Mouse (Mus musculus): ENCODE measurements around the gene Bmpr2. TPM values are rescaled to one million over a fixed set of nuclear protein-coding genes. Genes with fewer than 3 reads are reported as not detected.

Gene Bmpr2
- polyA plus RNA-seq, 1 experiment = 60.4 TPM

GRCm38 (mm10) chr1:59917401-59917800, 154.2 kb downstream of the Bmpr2 start:
- H3K4me3 ChIP-seq (ENCODE audit: insufficient read depth, low read length) = no peak overlapping the region
- no peak overlapping the region for H3K27ac ChIP-seq (ENCODE audit: insufficient read depth, low read length)
- H3K4me1 ChIP-seq (ENCODE audit: control insufficient read depth, insufficient read depth, low read length) = peaks cover 9% of the 10 kb centered on the region
- TF ChIP-seq CTCF (IDR thresholded peaks at IDR 0.05; ENCODE audit: borderline replicate concordance, insufficient read depth, low read length) (no peak), POLR2A (IDR thresholded peaks at IDR 0.05; ENCODE audit: low read depth, low read length) (no peak)

- TF ChIP-seq CTCF (IDR thresholded peaks at IDR 0.05; ENCODE audit: borderline replicate concordance, insufficient read depth, low read length) = no peak
- TF ChIP-seq POLR2A (IDR thresholded peaks at IDR 0.05; ENCODE audit: low read depth, low read length) = no peak
- H3K4me1 ChIP-seq (ENCODE audit: control insufficient read depth, insufficient read depth, low read length) = peaks cover 9% of the 10 kb centered on the region
- no peak overlapping the region for H3K27ac ChIP-seq (ENCODE audit: insufficient read depth, low read length)
- H3K4me3 ChIP-seq (ENCODE audit: insufficient read depth, low read length) = no peak overlapping the region
Measured at GRCm38 (mm10) chr1:59918075-59918474, 154.9 kb downstream of the Bmpr2 start.

- TF ChIP-seq CTCF (IDR thresholded peaks at IDR 0.05; ENCODE audit: borderline replicate concordance, insufficient read depth, low read length) (no peak), POLR2A (IDR thresholded peaks at IDR 0.05; ENCODE audit: low read depth, low read length) (no peak)
- no peak overlapping the region for H3K4me3 ChIP-seq (ENCODE audit: insufficient read depth, low read length)
- no peaks in the 10 kb centered on the region for H3K4me1 ChIP-seq (ENCODE audit: control insufficient read depth, insufficient read depth, low read length)
- no peak overlapping the region for H3K27ac ChIP-seq (ENCODE audit: insufficient read depth, low read length)
Measured at GRCm38 (mm10) chr1:59923201-59923600, 160.0 kb downstream of the Bmpr2 start.

GRCm38 (mm10) chr1:59923673-59924072, 160.5 kb downstream of the Bmpr2 start:
- H3K4me1 ChIP-seq (ENCODE audit: control insufficient read depth, insufficient read depth, low read length) = no peaks in the 10 kb centered on the region
- no peak overlapping the region for H3K4me3 ChIP-seq (ENCODE audit: insufficient read depth, low read length)
- no peak overlapping the region for H3K27ac ChIP-seq (ENCODE audit: insufficient read depth, low read length)
- TF ChIP-seq POLR2A (IDR thresholded peaks at IDR 0.05; ENCODE audit: low read depth, low read length) = no peak
- TF ChIP-seq CTCF (IDR thresholded peaks at IDR 0.05; ENCODE audit: borderline replicate concordance, insufficient read depth, low read length) = no peak

- H3K27ac ChIP-seq (ENCODE audit: insufficient read depth, low read length) = no peak overlapping the region
Measured at GRCm38 (mm10) chr1:59924411-59924810, 161.2 kb downstream of the Bmpr2 start.

GRCm38 (mm10) chr1:59926021-59926672, 162.9 kb downstream of the Bmpr2 start:
- TF ChIP-seq CTCF (IDR thresholded peaks at IDR 0.05; ENCODE audit: borderline replicate concordance, insufficient read depth, low read length) = no peak
- TF ChIP-seq POLR2A (IDR thresholded peaks at IDR 0.05; ENCODE audit: low read depth, low read length) = no peak
- H3K27ac ChIP-seq (ENCODE audit: insufficient read depth, low read length) = no peak overlapping the region
- H3K4me1 ChIP-seq (ENCODE audit: control insufficient read depth, insufficient read depth, low read length) = no peaks in the 10 kb centered on the region
- no peak overlapping the region for H3K4me3 ChIP-seq (ENCODE audit: insufficient read depth, low read length)

More at GRCm38 (mm10) chr1:59924411-59924810, 161.2 kb downstream of the Bmpr2 start:
- no peaks in the 10 kb centered on the region for H3K4me1 ChIP-seq (ENCODE audit: control insufficient read depth, insufficient read depth, low read length)
- no peak overlapping the region for H3K4me3 ChIP-seq (ENCODE audit: insufficient read depth, low read length)
- TF ChIP-seq CTCF (IDR thresholded peaks at IDR 0.05; ENCODE audit: borderline replicate concordance, insufficient read depth, low read length) (no peak), POLR2A (IDR thresholded peaks at IDR 0.05; ENCODE audit: low read depth, low read length) (no peak)

- no peaks in the 10 kb centered on the region for H3K4me1 ChIP-seq (ENCODE audit: control insufficient read depth, insufficient read depth, low read length)
- TF ChIP-seq CTCF (IDR thresholded peaks at IDR 0.05; ENCODE audit: borderline replicate concordance, insufficient read depth, low read length) = no peak
- no peak for TF ChIP-seq POLR2A (IDR thresholded peaks at IDR 0.05; ENCODE audit: low read depth, low read length)
- H3K27ac ChIP-seq (ENCODE audit: insufficient read depth, low read length) = no peak overlapping the region
- no peak overlapping the region for H3K4me3 ChIP-seq (ENCODE audit: insufficient read depth, low read length)
Measured at GRCm38 (mm10) chr1:59927131-59927680, 164.0 kb downstream of the Bmpr2 start.

Other genes starting within 250 kb of the Bmpr2 start
- gene Gm973, start 247.1 kb upstream of the Bmpr2 start, polyA plus RNA-seq (2011; ENCODE audit: insufficient read length, low read depth, missing spikeins) = not detected in 2 replicates
- gene Sumo1, start 92.6 kb upstream of the Bmpr2 start, polyA plus RNA-seq (2011; ENCODE audit: insufficient read length, low read depth, missing spikeins) = 195 and 227 TPM in 2 replicates
- gene Nop58, start 78.4 kb upstream of the Bmpr2 start, polyA plus RNA-seq (2011; ENCODE audit: insufficient read length, low read depth, missing spikeins) = 260 and 275 TPM in 2 replicates
- 21.0 and 22.3 TPM in 2 replicates for gene Fam117b, start 149.6 kb downstream of the Bmpr2 start, polyA plus RNA-seq (2011; ENCODE audit: insufficient read length, low read depth, missing spikeins)